Mouse (Mus musculus): ENCODE results near the gene Trim25. TPM values are rescaled to one million over a fixed set of nuclear protein-coding genes. Genes with fewer than 3 reads are reported as not detected.

The Trim25 gene
- total and polyA plus RNA-seq, 3 experiments, result 22.2 to 43.0 TPM; not detected in 1

- no peaks in the 10 kb centered on the region for H3K27me3 ChIP-seq (ENCODE audit: control insufficient read depth in 1 of 2, insufficient read depth in 2 of 2, low read length in 2 of 2)
- no peaks in the 10 kb centered on the region for H3K9me3 ChIP-seq (replicated peaks; ENCODE audit: insufficient read depth, low read length)
- no peaks in the 10 kb centered on the region; a peak in 1 of 4 replicates for H3K36me3 ChIP-seq (ENCODE audit: control insufficient read depth in 1 of 2, insufficient read depth in 2 of 2, low read length in 2 of 2)
- no peak for DNase-seq (ENCODE audit: low read depth, low spot score)
- no peak overlapping the region for H3K4me3 ChIP-seq (ENCODE audit: control insufficient read depth in 1 of 2, insufficient read depth in 1 of 2, low read depth in 2 of 2, low read length in 2 of 2)
- no peaks in the 10 kb centered on the region for H3K4me1 ChIP-seq (ENCODE audit: control insufficient read depth in 1 of 2, insufficient read depth in 2 of 2, low read length in 2 of 2)
- no peak overlapping the region for H3K27ac ChIP-seq (ENCODE audit: control insufficient read depth, low read depth, low read length)
- TF ChIP-seq USF1 (IDR thresholded peaks at IDR 0.05; ENCODE audit: low read depth, low read length), result no peak
- no peak for TF ChIP-seq MAZ (IDR thresholded peaks at IDR 0.05; ENCODE audit: low read depth, low read length)
- TF ChIP-seq CHD1 (IDR thresholded peaks at IDR 0.05; ENCODE audit: low read depth, low read length), result no peak
- no peak for TF ChIP-seq POLR2AphosphoS5 (IDR thresholded peaks at IDR 0.05; ENCODE audit: borderline replicate concordance, low read depth, low read length)
- TF ChIP-seq TAL1 (IDR thresholded peaks at IDR 0.05; ENCODE audit: low read length), result no peak
- no peak for TF ChIP-seq CHD2 (IDR thresholded peaks at IDR 0.05; ENCODE audit: low read length)
- TF ChIP-seq MXI1 (IDR thresholded peaks at IDR 0.05; ENCODE audit: low read depth, low read length), result no peak
- no peak for TF ChIP-seq SMC3 (IDR thresholded peaks at IDR 0.05; ENCODE audit: low read depth, low read length)
- no peak for TF ChIP-seq EP300 (IDR thresholded peaks at IDR 0.05; ENCODE audit: low read depth in 1 of 2, low read length in 2 of 2)
- TF ChIP-seq ETS1 (IDR thresholded peaks at IDR 0.05; ENCODE audit: low read depth, low read length), result no peak
- TF ChIP-seq KAT2A (conservative IDR thresholded peaks at IDR 0.05; ENCODE audit: low read depth, low read length), result no peak
- no peak overlapping the region for H3K9ac ChIP-seq (ENCODE audit: control insufficient read depth, low read depth, low read length, poor library complexity, severe bottlenecking)
- no peaks in the 10 kb centered on the region for H3K79me2 ChIP-seq (ENCODE audit: control insufficient read depth, insufficient read depth, low read length, poor library complexity)
These were observed 36.4 kb downstream of the Trim25 start for GRCm38 (mm10) chr11:89035552-89035951.

GRCm38 (mm10) chr11:89038496-89038895, 39.3 kb downstream of the Trim25 start:
- Histone ChIP-seq H3K27me3 (ENCODE audit: control insufficient read depth in 1 of 2, insufficient read depth in 2 of 2, low read length in 2 of 2) (no peaks in the 10 kb centered on the region), H3K36me3 (ENCODE audit: control insufficient read depth in 1 of 2, insufficient read depth in 2 of 2, low read length in 2 of 2) (no peaks in the 10 kb centered on the region; a peak in 1 of 4 replicates), H3K9ac (ENCODE audit: control insufficient read depth, low read depth, low read length, poor library complexity, severe bottlenecking) (no peak overlapping the region), H3K27ac (ENCODE audit: control insufficient read depth, low read depth, low read length) (no peak overlapping the region), H3K4me3 (ENCODE audit: control insufficient read depth in 1 of 2, insufficient read depth in 1 of 2, low read depth in 2 of 2, low read length in 2 of 2) (no peak overlapping the region), H3K4me1 (ENCODE audit: control insufficient read depth in 1 of 2, insufficient read depth in 2 of 2, low read length in 2 of 2) (no peaks in the 10 kb centered on the region), H3K79me2 (ENCODE audit: control insufficient read depth, insufficient read depth, low read length, poor library complexity) (no peaks in the 10 kb centered on the region), H3K9me3 (replicated peaks; ENCODE audit: insufficient read depth, low read length) (no peaks in the 10 kb centered on the region)
- DNase-seq (ENCODE audit: low read depth, low spot score), result no peak
- TF ChIP-seq NELFE (IDR thresholded peaks at IDR 0.05; ENCODE audit: low read depth, low read length), result no peak

- Histone ChIP-seq H3K79me2 (ENCODE audit: control insufficient read depth, insufficient read depth, low read length, poor library complexity) (no peaks in the 10 kb centered on the region), H3K27me3 (ENCODE audit: control insufficient read depth in 1 of 2, insufficient read depth in 2 of 2, low read length in 2 of 2) (no peaks in the 10 kb centered on the region), H3K27ac (ENCODE audit: control insufficient read depth, low read depth, low read length) (no peak overlapping the region), H3K4me1 (ENCODE audit: control insufficient read depth in 1 of 2, insufficient read depth in 2 of 2, low read length in 2 of 2) (no peaks in the 10 kb centered on the region), H3K9ac (ENCODE audit: control insufficient read depth, low read depth, low read length, poor library complexity, severe bottlenecking) (no peak overlapping the region), H3K36me3 (ENCODE audit: control insufficient read depth in 1 of 2, insufficient read depth in 2 of 2, low read length in 2 of 2) (no peaks in the 10 kb centered on the region; a peak in 1 of 4 replicates), H3K9me3 (replicated peaks; ENCODE audit: insufficient read depth, low read length) (no peaks in the 10 kb centered on the region), H3K4me3 (ENCODE audit: control insufficient read depth in 1 of 2, insufficient read depth in 1 of 2, low read depth in 2 of 2, low read length in 2 of 2) (no peak overlapping the region)
- DNase-seq (ENCODE audit: low read depth, low spot score), result peak; percentile 77
- TF ChIP-seq MAFK (IDR thresholded peaks at IDR 0.05; ENCODE audit: borderline replicate concordance, low read depth, low read length) (no peak), EP300 (IDR thresholded peaks at IDR 0.05; ENCODE audit: low read depth in 1 of 2, low read length in 2 of 2) (no peak), ZKSCAN1 (IDR thresholded peaks at IDR 0.05; ENCODE audit: low read depth, low read length) (no peak), HCFC1 (IDR thresholded peaks at IDR 0.05; ENCODE audit: low read depth, low read length) (no peak), MAX (IDR thresholded peaks at IDR 0.05; ENCODE audit: low read length) (no peak), BHLHE40 (IDR thresholded peaks at IDR 0.05; ENCODE audit: borderline replicate concordance, low read depth, low read length) (no peak; the same call in 1 of the 2 replicates), CTCF (IDR thresholded peaks at IDR 0.05 in 2 of 3, conservative IDR thresholded peaks at IDR 0.05 in 1 of 3; ENCODE audit: control insufficient read depth in 1 of 3, insufficient read depth in 1 of 3, low read depth in 2 of 3, low read length in 3 of 3, poor library complexity in 1 of 3, severe bottlenecking in 1 of 3) (peak; percentile 96 to 97 (median 97)), RCOR1 (IDR thresholded peaks at IDR 0.05; ENCODE audit: low read depth, low read length) (no peak), E2F4 (IDR thresholded peaks at IDR 0.05; ENCODE audit: borderline replicate concordance, low read depth, low read length) (no peak), CHD2 (IDR thresholded peaks at IDR 0.05; ENCODE audit: low read length) (no peak), UBTF (IDR thresholded peaks at IDR 0.05; ENCODE audit: borderline replicate concordance, insufficient read depth, low read depth, low read length) (no peak), KAT2A (conservative IDR thresholded peaks at IDR 0.05; ENCODE audit: low read depth, low read length) (no peak), TAL1 (IDR thresholded peaks at IDR 0.05; ENCODE audit: low read length) (no peak), MYB (IDR thresholded peaks at IDR 0.05; ENCODE audit: low read depth, low read length) (no peak), ZMIZ1 (IDR thresholded peaks at IDR 0.05; ENCODE audit: low read depth, low read length) (no peak), SIN3A (IDR thresholded peaks at IDR 0.05; ENCODE audit: low read length) (no peak), ETS1 (IDR thresholded peaks at IDR 0.05; ENCODE audit: low read depth, low read length) (no peak), USF1 (IDR thresholded peaks at IDR 0.05; ENCODE audit: low read depth, low read length) (no peak), USF2 (IDR thresholded peaks at IDR 0.05; ENCODE audit: borderline replicate concordance in 1 of 2, insufficient read depth in 1 of 2, low read depth in 1 of 2, low read length in 2 of 2) (no peak), GATA1 (IDR thresholded peaks at IDR 0.05; ENCODE audit: low read depth, low read length) (no peak), SMC3 (IDR thresholded peaks at IDR 0.05; ENCODE audit: low read depth, low read length) (peak; percentile 80)
These were observed 40.1 kb downstream of the Trim25 start for GRCm38 (mm10) chr11:89039325-89039724.
